Mouse (Mus musculus) liver, embryonic 14.5 days (tissue): ENCODE results near the gene Casq1. TPM values are rescaled to one million over a fixed set of nuclear protein-coding genes. Genes with fewer than 3 reads are reported as not detected.
A peak's percentile ranks its signal among the peaks of the same experiment; 100 is the strongest.

ENCODE experiments used
- ATAC-seq: fragments of 200-750 bp; cut with Nextera tagmentation; 2 replicates; pipeline ENCODE4 v1.8.0; 2017; ENCODE audit warnings: moderate number of reproducible peaks, mild to moderate bottlenecking, moderate library complexity; ENCODE audit not compliant: insufficient read depth
- DNase-seq, 3 experiments: peaks; one replicate each; pipeline ENCODE4 v3.0.0-alpha.2; 2012 to 2013; ENCODE audit warnings: low read depth in 3 of 3, low spot score in 3 of 3
- H3K27ac ChIP-seq: fragments of 300-500 bp; sonication (generic); 2 replicates; pipeline ENCODE4 v1.5.1; 2014; ENCODE audit warnings: moderate library complexity, mild to moderate bottlenecking, control low read depth, inconsistent platforms
- H3K27me3 ChIP-seq: fragments of 300-500 bp; sonication (generic); 2 replicates; pipeline ENCODE4 v1.6.1; 2014; ENCODE audit warnings: mild to moderate bottlenecking, low read length, moderate library complexity; ENCODE audit not compliant: control insufficient read depth, insufficient read depth
- H3K36me3 ChIP-seq: fragments of 300-500 bp; sonication (generic); replicated peaks from 2 replicates; pipeline ENCODE4 v1.6.1; 2014; ENCODE audit warnings: low read depth; ENCODE audit not compliant: control insufficient read depth, insufficient read depth
- H3K4me1 ChIP-seq, 2 experiments: fragments of 200-500 bp in 1 of 2; fragments of 300-500 bp in 1 of 2; sonication (generic) in 1 of 2; replicated peaks; 2 replicates each; pipeline ENCODE4 v1.6.1; 2012 to 2014; ENCODE audit warnings: antibody characterized with exemption in 1 of 2, inconsistent platforms in 1 of 2, low read length in 1 of 2; ENCODE audit not compliant: control insufficient read depth in 2 of 2, insufficient read depth in 2 of 2
- H3K4me2 ChIP-seq: fragments of 300-500 bp; sonication (generic); 2 replicates; pipeline ENCODE4 v1.6.1; 2014; ENCODE audit warnings: low read depth, mild to moderate bottlenecking, control low read depth, moderate library complexity
- H3K4me3 ChIP-seq, 2 experiments: fragments of 200-500 bp in 1 of 2; fragments of 300-500 bp in 1 of 2; sonication (generic) in 1 of 2; 2 replicates each; pipeline ENCODE4 v1.5.1; 2012 to 2014; ENCODE audit warnings: low read depth in 2 of 2, low read length in 2 of 2, mild to moderate bottlenecking in 2 of 2, control low read depth in 1 of 2, inconsistent platforms in 1 of 2, moderate library complexity in 1 of 2; ENCODE audit not compliant: insufficient read depth in 1 of 2
- H3K9ac ChIP-seq: fragments of 300-500 bp; sonication (generic); replicated peaks from 2 replicates; pipeline ENCODE4 v1.6.1; 2014; ENCODE audit warnings: mild to moderate bottlenecking, control low read depth, moderate library complexity
- H3K9me3 ChIP-seq: fragments of 300-500 bp; sonication (generic); 2 replicates; pipeline ENCODE4 v1.6.1; 2016; ENCODE audit warnings: low read length, mixed read lengths; ENCODE audit not compliant: control insufficient read depth
- CTCF ChIP-seq: IDR thresholded peaks from 2 replicates; pipeline ENCODE4 v1.5.1; 2016; ENCODE audit warnings: antibody characterized with exemption, low read depth, control low read depth
- EP300 ChIP-seq: IDR thresholded peaks from 2 replicates; pipeline ENCODE4 v1.6.1; 2016; ENCODE audit warnings: antibody characterized with exemption, low read depth
- WGBS: fragments of 180-500 bp; shearing (Covaris S2); extraction: QIAGEN DNeasy Blood & Tissue Kit; methylation state at CpG from one replicate; pipeline ENCODE4 v1.1.7; 2014; ENCODE audit not compliant: insufficient replicate concordance; 5-methylcytosine and 5-hydroxymethylcytosine counted together
- polyA plus RNA-seq, 2 experiments: library from polyadenylated mRNA; depleted of rRNA in 1 of 2; stranded (reverse) in 1 of 2; unstranded in 1 of 2; fragments of >200 nt; fragmentation: Nextera tagmentation in 1 of 2; extraction: Ambion mirVana in 1 of 2; gene quantifications; 2 replicates each; pipeline versions ENCODE4 v1.2.1 to v1.2.3; 2012 to 2014

Casq1 gene
- polyA plus RNA-seq, 2 experiments: 0.09 to 0.22 TPM

DNA sequence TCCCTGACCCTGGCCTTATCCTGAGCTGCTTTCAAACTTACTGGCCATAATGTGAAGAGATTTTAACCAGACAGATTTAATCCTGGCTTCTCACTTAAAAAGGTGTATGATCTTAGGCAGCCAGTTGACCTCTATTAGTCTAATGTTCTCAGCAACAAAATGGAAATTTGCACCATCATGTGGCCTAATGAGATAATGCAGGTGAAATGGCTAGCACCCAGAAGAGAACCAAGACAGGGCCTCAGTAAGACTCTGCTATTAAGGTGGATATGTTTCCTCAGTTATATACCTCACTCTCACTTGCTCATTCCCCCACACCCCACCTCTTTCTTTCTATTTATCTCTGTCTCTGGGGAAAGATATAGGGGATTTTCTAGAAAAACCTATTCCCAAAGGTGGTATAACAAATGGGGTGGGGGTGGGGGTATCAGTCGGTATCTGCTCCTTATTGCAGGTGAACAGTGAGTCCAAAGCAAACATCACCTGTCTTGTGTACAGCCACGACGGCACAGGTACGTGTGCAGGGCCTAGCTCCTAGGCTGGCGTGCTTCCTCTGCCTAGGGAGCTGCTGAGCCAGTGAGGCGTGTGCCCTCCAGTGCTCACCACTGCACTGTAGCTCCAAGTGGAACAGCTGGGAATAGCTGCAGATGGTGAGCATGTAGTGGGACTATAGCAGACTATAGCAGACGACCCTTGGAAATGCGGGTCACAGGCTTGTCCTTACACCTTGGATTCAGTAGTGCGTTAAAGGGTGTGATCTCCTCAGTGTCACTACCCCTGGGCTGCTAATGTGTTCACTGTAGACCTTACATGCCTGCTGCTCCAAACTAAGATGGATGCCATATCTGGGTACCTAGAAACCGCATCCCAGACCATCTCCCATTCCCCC is 33.0 kb downstream of the Casq1 start:
- no peak; the same call in 1 of the 2 replicates for TF ChIP-seq CTCF
- TF ChIP-seq EP300: no peak
- no peak overlapping the region for H3K9ac ChIP-seq
- H3K4me1 ChIP-seq: no peaks in the 10 kb centered on the region
- H3K9me3 ChIP-seq: no peaks in the 10 kb centered on the region
- ATAC-seq (peak; percentile 25; the same call in 1 of the 2 replicates), DNase-seq (no peak)
- 92% methylated on average over 10 of the region's 10 CpGs for WGBS
- no peak overlapping the region for H3K4me3 ChIP-seq
- peaks cover 75% of the 10 kb centered on the region for H3K36me3 ChIP-seq
- no peak overlapping the region for H3K4me2 ChIP-seq
- no peaks in the 10 kb centered on the region for H3K27me3 ChIP-seq
- H3K27ac ChIP-seq: no peak overlapping the region

GRCm38 (mm10) chr1:172183915-172184314 is 35.8 kb downstream of the Casq1 start:
- Histone ChIP-seq H3K4me1 (no peaks in the 10 kb centered on the region), H3K36me3 (peaks cover 76% of the 10 kb centered on the region), H3K9me3 (no peaks in the 10 kb centered on the region), H3K4me3 (no peak overlapping the region), H3K27ac (no peak overlapping the region), H3K27me3 (no peaks in the 10 kb centered on the region), H3K4me2 (no peak overlapping the region), H3K9ac (no peak overlapping the region)
- DNase-seq (no peak), ATAC-seq (no peak)
- no peak for TF ChIP-seq EP300
- no peak for TF ChIP-seq CTCF

- Histone ChIP-seq H3K9ac (no peak overlapping the region), H3K27me3 (no peaks in the 10 kb centered on the region), H3K9me3 (no peaks in the 10 kb centered on the region), H3K4me2 (no peak overlapping the region), H3K4me3 (no peak overlapping the region), H3K36me3 (peaks cover 76% of the 10 kb centered on the region), H3K4me1 (no peaks in the 10 kb centered on the region), H3K27ac (no peak overlapping the region)
- peak in 1 of 3 experiments; percentile 44 for DNase-seq
- TF ChIP-seq CTCF: no peak
- TF ChIP-seq EP300: no peak
- ATAC-seq: no peak
- WGBS: 90% methylated on average over 6 of the region's 6 CpGs
Observed at GRCm38 (mm10) chr1:172183056-172183455, 36.6 kb downstream of the Casq1 start.

DNA sequence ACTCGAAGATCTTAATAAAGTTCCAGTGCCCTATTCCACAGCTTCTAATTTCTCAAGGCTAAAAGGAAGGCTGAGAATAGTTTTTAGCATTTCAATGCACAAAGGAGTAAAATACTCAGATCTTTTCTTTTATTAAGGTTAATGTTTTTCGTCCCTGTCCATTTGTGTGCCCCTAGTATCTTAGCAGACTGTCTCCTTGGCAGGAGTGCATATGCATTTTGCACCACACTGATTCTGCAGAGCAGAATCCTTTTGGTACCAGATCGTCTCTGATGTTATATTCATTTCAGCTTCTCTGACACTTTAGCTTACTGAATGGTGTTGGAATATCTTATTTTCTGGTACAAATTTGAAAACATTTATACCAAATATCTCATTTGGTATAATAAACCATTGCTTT is 37.9 kb downstream of the Casq1 start:
- H3K27ac ChIP-seq: no peak overlapping the region
- no peak for TF ChIP-seq EP300
- no peak for TF ChIP-seq CTCF
- H3K4me2 ChIP-seq: no peak overlapping the region
- no peaks in the 10 kb centered on the region for H3K9me3 ChIP-seq
- DNase-seq (no peak), ATAC-seq (no peak)
- no peaks in the 10 kb centered on the region for H3K4me1 ChIP-seq
- WGBS: 79% methylated on average over 3 of the region's 3 CpGs
- no peak overlapping the region for H3K4me3 ChIP-seq
- H3K36me3 ChIP-seq: peaks cover 72% of the 10 kb centered on the region
- H3K27me3 ChIP-seq: no peaks in the 10 kb centered on the region
- H3K9ac ChIP-seq: no peak overlapping the region

- Histone ChIP-seq H3K27me3 (no peaks in the 10 kb centered on the region), H3K4me1 (no peaks in the 10 kb centered on the region), H3K36me3 (peaks cover 68% of the 10 kb centered on the region), H3K4me2 (no peak overlapping the region), H3K9ac (no peak overlapping the region), H3K4me3 (no peak overlapping the region), H3K9me3 (no peaks in the 10 kb centered on the region), H3K27ac (no peak overlapping the region)
- TF ChIP-seq EP300 (no peak), CTCF (no peak)
- 84% methylated on average over 4 of the region's 4 CpGs for WGBS
- DNase-seq (no peak), ATAC-seq (no peak)
Observed at GRCm38 (mm10) chr1:172180881-172181280, 38.8 kb downstream of the Casq1 start.
